Mouse (Mus musculus) embryonic stem cell, embryonic (primary cell): ENCODE measurements around the gene Grhl3.

Source experiments
- CTCF ChIA-PET, 4 experiments: fragments of 300-600 bp in 2 of 4; fragments of 350-600 bp in 2 of 4; sonication (Branson Sonifier 250); formaldehyde crosslinking; loops; one replicate each; lab custom pipeline; 2022; ENCODE audit warnings: inconsistent platforms in 2 of 4; lab: Charles Lee
- POLR2A ChIA-PET, 4 experiments: fragments of 300-600 bp in 2 of 4; fragments of 350-600 bp in 2 of 4; sonication (Branson Sonifier 250); formaldehyde crosslinking; loops; one replicate each; lab custom pipeline; 2022; ENCODE audit warnings: antibody characterized with exemption in 4 of 4, inconsistent platforms in 1 of 4; lab: Charles Lee

The Grhl3 gene

DNA sequence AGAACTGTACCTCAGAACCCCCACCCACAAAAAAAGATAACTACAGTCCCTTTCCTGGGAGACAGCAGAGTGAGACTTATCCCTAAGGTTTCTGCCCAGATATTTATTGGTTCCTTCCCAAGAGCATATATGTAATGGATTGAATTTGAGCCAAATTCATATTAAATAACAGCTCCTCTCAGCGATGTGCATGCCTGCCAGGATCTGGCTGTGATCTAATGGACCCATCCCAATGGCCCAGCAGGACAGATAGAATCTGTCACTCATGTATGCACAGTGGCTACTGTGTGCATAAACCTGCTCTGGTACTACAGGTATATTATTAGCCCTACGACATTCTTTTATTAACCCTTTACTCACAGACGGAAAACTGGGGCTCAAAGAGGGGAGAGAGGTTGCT lies 17.7 kb upstream of the Grhl3 start:
- POLR2A ChIA-PET = interaction anchor here in 3 of 4 experiments (0.9 to 1.9 kb wide), 6 partner anchors 9 to 58 kb away, joined by 3 to 5 read pairs (median 4); partner anchors contain the start of gene Grhl3 (in 1 of the 3)

DNA sequence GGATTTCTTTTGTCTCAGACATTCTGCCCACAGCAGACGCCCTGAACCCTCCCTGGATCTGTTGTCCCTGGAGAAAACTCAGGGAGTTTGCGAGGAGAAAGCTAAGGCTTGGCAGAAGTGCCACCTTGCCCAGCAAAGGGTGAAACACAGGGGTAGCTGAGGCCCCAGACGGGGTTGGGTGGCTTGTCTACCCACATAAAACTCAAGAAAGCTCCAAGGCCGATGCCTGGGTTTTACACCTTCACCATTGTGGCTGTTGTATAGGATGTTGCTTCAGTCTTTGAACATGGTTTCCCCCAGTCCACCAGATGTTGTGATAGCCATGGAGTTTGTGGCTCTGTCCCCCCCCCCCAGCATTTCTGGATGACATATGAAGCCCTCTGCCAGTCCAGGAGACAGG lies 11.4 kb upstream of the Grhl3 start:
- CTCF ChIA-PET = no interaction called here
- POLR2A ChIA-PET = interaction anchor here in 2 of 4 experiments (0.5 to 2.1 kb wide), 6 partner anchors 11 to 326 kb away, joined by 3 to 5 read pairs (median 3); partner anchors contain the start of gene Grhl3 (in 1 of the 2)

More for the DNA sequence above, 17.7 kb upstream of the Grhl3 start:
- CTCF ChIA-PET = interaction anchor here in 3 of 4 experiments (0.6 to 1.7 kb wide), 9 partner anchors 18 to 76 kb away, joined by 3 to 7 read pairs (median 4); partner anchors contain the start of gene Grhl3 (in 1 of the 3)

DNA sequence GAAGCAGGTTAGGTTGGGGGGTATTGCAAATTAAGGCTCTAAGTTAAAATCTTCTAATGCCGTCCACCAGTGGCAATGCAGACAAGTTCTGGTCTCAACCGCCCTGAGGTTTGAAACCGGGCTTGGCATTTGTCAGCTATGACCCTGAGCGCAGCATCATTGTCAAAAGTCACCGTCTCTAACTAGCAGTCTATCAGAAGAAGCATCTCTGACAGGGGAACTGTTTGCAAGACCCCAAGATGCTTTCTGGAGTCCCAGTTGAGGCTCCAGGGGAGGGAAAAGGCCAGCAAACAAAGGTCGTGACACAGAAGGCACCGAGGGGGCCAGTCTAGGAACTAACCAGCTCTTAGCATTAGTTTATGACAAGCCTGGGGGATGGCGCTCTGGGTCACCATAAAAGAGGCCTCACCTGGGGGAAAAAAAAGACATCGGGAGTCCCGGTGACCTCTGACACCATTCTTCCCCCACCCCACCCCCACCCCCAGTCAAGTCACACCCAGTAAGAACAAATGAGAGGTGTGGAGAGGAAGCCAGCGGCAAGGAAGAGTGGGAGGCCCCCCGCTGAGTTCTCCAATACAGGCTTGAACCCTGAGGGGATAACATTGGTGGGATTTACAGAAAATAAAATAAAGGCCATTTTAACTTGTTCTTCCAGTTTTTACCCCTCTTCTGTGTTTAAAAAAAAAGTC lies 7.9 kb upstream of the Grhl3 start:
- CTCF ChIA-PET = interaction anchor here in 3 of 4 experiments (0.5 to 1.3 kb wide), 3 partner anchors 9 to 557 kb away, joined by 3 read pairs; no protein-coding TSS in a partner anchor

DNA sequence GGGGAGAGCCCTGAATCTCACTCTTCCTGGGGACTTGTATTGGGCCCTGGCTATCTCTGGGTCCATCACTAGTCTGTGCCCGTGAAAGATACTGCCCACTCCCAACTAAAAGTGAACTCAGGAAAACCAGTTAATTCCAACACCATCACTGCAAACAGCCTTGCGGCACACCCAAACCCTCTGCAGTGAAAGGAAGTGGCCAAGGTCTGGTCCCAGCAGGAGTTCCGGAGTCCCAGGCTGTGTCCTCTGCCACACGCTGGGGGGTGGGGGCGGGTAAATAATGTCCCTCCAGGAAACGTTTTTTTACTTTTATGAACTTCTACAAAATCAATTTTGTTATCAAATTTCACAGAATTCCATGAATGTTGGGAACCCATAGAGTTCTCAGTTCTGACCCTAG lies 6.3 kb upstream of the Grhl3 start:
- POLR2A ChIA-PET = interaction anchor here in 2 of 4 experiments (0.6 to 2.4 kb wide), 4 partner anchors 10 to 136 kb away, joined by 3 to 6 read pairs (median 4); no protein-coding TSS in a partner anchor
- CTCF ChIA-PET = no interaction called here

More for the DNA sequence above, 7.9 kb upstream of the Grhl3 start:
- POLR2A ChIA-PET = interaction anchor here in 3 of 4 experiments (0.5 to 1.6 kb wide), 21 partner anchors 8 to 1650 kb away, joined by 3 to 8 read pairs (median 4); partner anchors contain the start of genes Grhl3 (in 1 of the 3) and Srrm1 (in 1 of the 3)

DNA sequence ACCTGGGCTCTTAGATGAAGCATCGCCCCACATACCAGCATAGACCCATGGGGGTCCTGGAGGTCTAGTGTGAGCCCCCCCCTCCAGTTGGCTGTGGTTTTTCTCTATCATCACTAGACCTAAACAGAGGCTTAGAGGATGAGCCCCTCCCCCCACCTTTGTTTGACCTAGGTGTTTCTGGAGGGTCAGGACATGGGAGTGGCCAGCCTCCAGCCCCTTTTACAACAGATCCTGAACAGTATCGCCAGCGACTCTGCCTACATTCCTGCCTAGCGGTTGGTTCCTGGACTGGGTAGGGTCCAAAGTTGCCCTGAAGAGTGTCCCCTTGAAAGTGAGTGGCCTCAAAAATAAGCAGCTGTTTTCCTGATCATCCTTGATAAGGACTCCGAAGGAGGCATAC lies 5.1 kb upstream of the Grhl3 start:
- ChIA-PET POLR2A (interaction anchor here in 3 of 4 experiments (0.5 to 2.4 kb wide), 4 partner anchors 9 to 804 kb away, joined by 3 to 6 read pairs (median 6); no protein-coding TSS in a partner anchor), CTCF (interaction anchor here in 1 of 4 experiments (1.3 kb wide), 1 partner anchor 131 kb away, joined by 3 read pairs; no protein-coding TSS in a partner anchor)

DNA sequence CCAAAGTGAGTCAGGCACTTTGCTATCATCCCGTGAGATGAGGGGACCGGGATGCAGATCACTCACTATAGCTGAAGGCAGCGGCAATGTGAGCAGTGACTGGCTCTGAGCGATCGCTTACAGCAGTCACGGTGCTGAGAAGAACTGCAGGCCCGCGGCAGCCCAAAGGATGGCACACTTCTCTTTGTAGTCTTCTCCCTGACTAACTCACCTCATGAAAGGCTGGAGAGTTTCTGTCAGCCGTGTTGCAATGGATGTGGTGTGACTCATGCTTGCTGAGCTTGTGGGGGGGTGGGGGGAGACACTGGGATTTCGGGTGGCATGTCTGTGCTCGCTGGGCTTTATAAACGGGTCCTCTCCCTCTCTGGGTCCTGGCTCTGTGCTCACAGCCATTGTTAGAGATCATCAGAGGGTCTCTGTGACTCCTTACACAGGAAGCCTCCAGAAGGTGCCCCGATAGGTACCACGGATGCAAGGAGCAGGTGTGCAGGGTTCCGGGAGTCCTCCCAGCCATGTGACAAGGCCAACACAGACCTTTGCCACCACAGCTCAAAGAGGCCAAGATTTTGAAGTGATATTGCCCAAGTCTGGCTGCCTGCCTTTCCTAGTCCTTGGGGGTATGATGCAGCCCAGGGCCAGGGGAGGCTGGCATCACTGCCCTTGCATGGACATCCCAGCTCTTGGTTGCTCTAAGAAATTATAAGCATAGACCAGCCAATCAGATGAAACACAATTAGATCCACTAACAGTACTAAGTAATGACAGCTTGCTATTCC lies 2.1 kb upstream of the Grhl3 start:
- POLR2A ChIA-PET = interaction anchor here in 2 of 4 experiments (0.6 to 1.2 kb wide), 5 partner anchors 8 to 42 kb away, joined by 3 to 13 read pairs (median 3); no protein-coding TSS in a partner anchor
- CTCF ChIA-PET = interaction anchor here in 1 of 4 experiments (0.6 to 1.7 kb wide), 3 partner anchors 42 to 178 kb away, joined by 3 to 6 read pairs (median 3); no protein-coding TSS in a partner anchor

DNA sequence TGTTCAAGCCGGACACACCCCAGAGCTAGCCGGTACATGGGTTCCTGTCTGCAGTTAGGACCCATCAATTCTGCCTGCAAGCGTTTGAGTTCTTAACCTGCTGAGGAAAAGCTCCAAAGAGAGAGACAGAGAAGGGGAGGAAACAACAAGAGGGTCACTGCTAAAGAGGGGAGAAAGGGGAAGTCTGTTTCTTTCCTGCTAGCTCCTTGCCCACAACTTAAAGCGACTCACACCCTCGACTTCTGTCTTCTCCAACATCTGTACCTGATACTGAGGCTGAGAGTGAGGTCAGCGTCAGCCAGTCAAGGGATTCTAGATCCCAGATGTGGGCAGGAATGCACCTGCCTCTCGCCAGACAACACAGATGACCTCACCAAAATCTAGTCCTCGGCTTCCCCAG lies 1.2 kb downstream of the Grhl3 start:
- ChIA-PET POLR2A (interaction anchor here in 3 of 4 experiments (0.7 to 2.7 kb wide), 14 partner anchors 8 to 83 kb away, joined by 3 to 19 read pairs (median 5); no protein-coding TSS in a partner anchor), CTCF (interaction anchor here in 3 of 4 experiments (0.6 to 1.8 kb wide), 4 partner anchors 42 to 467 kb away, joined by 5 to 9 read pairs (median 6); no protein-coding TSS in a partner anchor)

DNA sequence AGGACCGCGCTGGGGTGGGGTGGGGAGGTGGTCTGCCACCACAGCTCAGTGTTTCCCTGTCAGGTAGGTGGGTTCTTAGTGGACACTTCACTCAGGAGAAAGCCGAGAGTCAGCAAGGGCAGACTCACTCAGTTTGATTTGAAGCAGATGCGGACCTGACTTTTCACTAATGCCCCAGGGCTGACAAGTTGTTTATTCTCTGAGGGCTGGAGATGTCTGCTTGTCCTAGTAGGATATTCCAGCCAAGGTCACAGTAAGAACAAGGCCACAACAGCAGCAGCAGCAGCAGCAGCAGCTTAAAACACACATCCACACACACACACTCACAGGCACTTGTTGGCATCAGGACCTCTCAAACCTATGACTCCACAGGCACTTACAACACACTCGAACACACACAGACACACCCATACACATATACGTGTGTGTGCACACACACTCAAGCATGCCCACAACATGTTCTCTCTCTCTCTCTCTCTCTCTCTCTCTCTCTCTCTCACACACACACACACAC lies 2.3 kb downstream of the Grhl3 start:
- POLR2A ChIA-PET = interaction anchor here (0.6 to 5.4 kb wide), 13 partner anchors 8 to 821 kb away, joined by 3 to 16 read pairs (median 5); no protein-coding TSS in a partner anchor
- CTCF ChIA-PET = interaction anchor here in 3 of 4 experiments (0.8 to 1.6 kb wide), 3 partner anchors 11 to 51 kb away, joined by 5 to 10 read pairs (median 6); no protein-coding TSS in a partner anchor

DNA sequence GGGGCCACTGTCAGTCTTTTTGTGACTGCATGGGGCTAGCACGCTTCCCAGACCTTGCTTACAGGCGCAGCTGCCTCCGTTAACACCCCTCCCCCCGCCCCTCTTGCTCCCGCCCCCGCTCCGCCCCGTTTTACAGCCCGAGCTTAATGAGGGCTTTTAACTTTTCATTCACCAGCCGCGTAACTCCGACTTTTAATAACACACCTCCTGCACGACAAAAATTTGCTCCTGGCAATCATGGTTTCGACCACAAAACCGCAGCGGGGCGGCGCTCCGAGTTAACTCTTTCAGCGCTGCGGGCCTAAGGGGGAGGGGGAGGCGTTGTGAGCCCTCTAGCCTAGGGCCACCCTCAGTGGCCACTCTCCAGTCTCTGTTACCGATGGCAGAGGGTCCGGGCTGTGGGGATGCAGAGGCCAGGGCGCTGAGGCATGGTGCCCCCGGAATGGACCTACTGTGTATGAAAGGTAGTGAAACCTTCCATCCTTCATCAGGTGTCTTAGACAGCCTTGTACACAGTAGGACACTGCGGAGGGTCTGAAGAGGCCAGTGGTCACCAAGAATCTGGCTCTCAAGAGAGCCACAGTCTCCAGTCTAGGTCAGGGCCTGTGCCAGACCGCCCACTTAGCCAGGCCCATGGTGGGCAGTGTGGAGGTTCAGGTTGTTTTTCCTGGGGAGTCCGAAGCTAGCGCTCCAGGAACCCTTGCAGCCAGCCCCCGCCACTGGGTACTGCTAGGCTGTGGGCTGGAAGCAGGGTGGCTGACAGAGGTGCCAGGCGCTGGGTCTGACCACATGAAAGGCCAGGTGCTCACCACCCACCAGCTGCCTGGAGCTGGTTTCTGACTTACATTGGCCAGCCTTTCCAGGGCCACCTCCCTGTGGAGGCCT lies 3.0 kb downstream of the Grhl3 start:
- ChIA-PET CTCF (interaction anchor here in 2 of 4 experiments (0.8 to 1.0 kb wide), 2 partner anchors 12 to 23 kb away, joined by 5 to 10 read pairs; no protein-coding TSS in a partner anchor), POLR2A (interaction anchor here (0.6 to 5.4 kb wide), 28 partner anchors 8 to 1120 kb away, joined by 3 to 16 read pairs (median 3); partner anchors contain the start of genes Clic4 (in 1 of the 4) and Rsrp1 (in 1 of the 4))

DNA sequence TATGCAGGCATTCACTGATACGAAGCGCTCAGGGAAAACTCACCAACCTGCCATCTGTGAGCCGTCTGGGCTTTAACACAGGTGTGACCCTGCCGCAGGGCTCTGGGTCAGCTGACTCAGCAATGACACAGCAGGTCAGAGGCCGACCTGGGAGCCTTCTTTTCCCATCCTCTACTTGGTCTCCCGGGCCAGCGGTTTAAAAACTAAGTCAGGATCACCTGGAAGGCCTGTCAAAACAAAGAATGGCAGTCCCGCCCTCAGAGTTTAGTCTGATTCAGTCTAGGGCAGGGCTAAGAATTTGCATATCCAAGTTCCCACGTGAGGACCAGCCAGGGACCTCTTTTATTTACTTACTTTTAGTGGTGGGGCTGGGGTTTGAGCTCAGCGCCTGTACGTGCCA lies 4.2 kb downstream of the Grhl3 start:
- CTCF ChIA-PET = interaction anchor here in 1 of 4 experiments (1.0 kb wide), 1 partner anchor 46 kb away, joined by 3 read pairs; no protein-coding TSS in a partner anchor
- POLR2A ChIA-PET = interaction anchor here (0.5 to 5.4 kb wide), 30 partner anchors 9 to 1465 kb away, joined by 3 to 16 read pairs (median 4); partner anchors contain the start of genes Clic4 (in 1 of the 4) and Rsrp1 (in 1 of the 4)

DNA sequence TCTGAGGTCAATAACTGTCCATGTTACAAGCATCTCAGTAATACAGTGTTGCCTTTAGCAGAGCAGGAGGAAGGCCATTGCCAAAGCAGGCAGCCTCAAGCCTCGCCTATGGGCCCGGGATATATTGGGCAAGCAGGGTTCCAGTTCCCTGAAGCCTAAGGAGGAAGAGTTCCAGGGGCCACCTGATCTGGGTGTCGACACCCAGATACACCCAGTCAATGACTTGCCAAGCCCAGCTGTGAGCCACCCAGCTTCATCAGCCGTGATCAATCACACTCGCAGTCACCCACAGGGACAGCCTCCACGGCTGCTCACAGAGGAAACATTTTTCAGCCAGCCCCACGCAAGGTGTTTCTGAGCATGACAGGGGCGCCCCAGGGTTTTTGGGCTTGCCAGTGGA lies 5.9 kb downstream of the Grhl3 start:
- ChIA-PET POLR2A (interaction anchor here in 3 of 4 experiments (0.6 to 5.4 kb wide), 13 partner anchors 8 to 86 kb away, joined by 3 to 16 read pairs (median 3); no protein-coding TSS in a partner anchor), CTCF (interaction anchor here in 3 of 4 experiments (0.6 to 3.1 kb wide), 6 partner anchors 24 to 853 kb away, joined by 3 to 11 read pairs (median 3); no protein-coding TSS in a partner anchor)

DNA sequence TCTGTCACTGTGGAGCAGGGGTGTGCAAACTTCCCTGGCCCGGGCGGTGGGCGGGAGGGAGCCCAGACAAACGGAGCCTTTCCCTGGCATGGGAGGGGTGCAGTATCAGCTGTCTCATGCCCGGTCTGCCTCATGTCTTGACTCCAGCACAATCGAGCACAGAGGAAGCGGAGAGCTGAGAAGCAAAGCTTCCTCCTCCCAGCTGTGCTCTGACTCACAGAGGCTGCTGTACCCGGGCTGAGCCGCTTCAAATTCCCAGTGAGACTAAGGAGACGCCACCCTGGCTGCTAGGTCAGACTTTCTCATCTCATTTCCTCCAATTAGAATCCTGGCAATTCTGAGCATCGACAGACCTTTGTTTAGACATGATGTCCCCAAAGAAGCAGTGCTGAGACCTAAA lies 6.4 kb downstream of the Grhl3 start:
- ChIA-PET CTCF (interaction anchor here (0.6 to 3.1 kb wide), 7 partner anchors 24 to 853 kb away, joined by 3 to 11 read pairs (median 3); no protein-coding TSS in a partner anchor), POLR2A (interaction anchor here in 3 of 4 experiments (0.6 to 5.4 kb wide), 18 partner anchors 8 to 522 kb away, joined by 3 to 16 read pairs (median 3); no protein-coding TSS in a partner anchor)

DNA sequence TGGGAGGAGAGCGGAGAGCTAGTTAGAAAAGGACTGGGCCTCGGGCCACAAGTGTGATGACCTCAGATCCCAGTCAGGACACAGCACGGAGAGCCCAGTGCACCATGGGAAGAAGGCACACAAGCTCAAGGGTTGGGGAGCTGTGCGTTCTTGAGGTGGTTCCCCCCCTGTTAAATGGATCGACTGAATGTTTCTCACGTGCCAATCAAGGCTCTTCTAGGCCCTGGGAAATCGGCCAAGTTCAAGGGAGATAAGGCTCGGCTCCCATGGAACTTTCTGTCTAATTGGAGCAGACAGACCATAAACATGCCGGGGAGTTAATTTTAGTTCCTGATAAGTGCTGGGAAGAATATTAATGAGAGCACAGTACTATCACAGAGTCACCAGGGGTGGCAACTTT lies 8.0 kb downstream of the Grhl3 start:
- CTCF ChIA-PET = interaction anchor here in 1 of 4 experiments (0.7 to 3.1 kb wide), 4 partner anchors 18 to 101 kb away, joined by 3 to 11 read pairs (median 4); no protein-coding TSS in a partner anchor

DNA sequence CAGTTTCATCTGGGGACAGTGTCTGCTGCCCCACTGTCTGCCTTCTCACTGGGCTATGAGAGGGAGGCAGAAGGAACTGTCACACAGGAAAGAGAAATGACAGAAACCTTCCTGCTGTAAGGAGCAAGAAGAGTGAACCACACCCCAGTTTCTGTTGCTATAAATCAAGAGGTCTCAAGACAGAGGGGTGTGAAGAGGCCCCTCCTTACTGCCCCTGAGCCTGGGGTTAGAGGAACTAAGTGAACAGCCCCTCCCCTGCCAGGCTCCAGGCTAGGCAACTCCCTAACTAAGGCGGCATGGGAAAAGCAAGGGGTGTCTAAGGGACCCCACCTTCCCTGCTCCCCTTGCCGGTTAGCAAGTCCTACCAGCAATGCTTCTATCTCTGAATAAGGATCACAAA lies 9.6 kb downstream of the Grhl3 start:
- POLR2A ChIA-PET = interaction anchor here in 2 of 4 experiments (1.0 to 3.5 kb wide), 7 partner anchors 9 to 19 kb away, joined by 3 to 32 read pairs (median 6); partner anchors contain the start of gene Grhl3 (in 2 of the 2)
- CTCF ChIA-PET = no interaction called here

More for the DNA sequence above, 8.0 kb downstream of the Grhl3 start:
- POLR2A ChIA-PET = interaction anchor here in 3 of 4 experiments (0.6 to 3.5 kb wide), 9 partner anchors 8 to 304 kb away, joined by 3 to 32 read pairs (median 3); partner anchors contain the start of gene Grhl3 (in 1 of the 3)

DNA sequence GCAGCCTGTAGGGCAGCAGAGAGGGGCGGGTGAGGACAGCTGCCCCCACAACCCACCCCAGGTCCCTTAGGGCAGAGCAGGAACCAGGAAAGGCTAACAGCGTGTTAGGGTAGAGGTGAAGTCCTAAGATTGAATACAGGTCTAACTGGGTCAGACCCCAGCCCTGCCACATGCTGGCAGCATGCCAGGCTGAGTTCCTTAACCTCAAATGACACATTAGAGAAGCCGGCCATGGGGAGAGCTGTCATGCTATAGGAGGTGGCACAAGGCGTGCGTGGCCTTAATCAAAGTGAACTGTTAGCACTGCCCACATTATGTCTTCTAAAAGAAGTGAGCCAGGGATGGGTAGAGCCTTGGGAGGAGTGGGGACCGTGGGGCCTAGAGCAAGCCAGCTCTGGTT lies 24.1 kb downstream of the Grhl3 start:
- CTCF ChIA-PET = interaction anchor here in 1 of 4 experiments (1.2 kb wide), 1 partner anchor 117 kb away, joined by 3 read pairs; no protein-coding TSS in a partner anchor
- POLR2A ChIA-PET = interaction anchor here in 3 of 4 experiments (0.9 to 7.9 kb wide), 10 partner anchors 10 to 24 kb away, joined by 3 to 34 read pairs (median 12); partner anchors contain the start of gene Grhl3 (in 1 of the 3)
